Mouse (Mus musculus) kidney, postnatal 0 days (tissue): ENCODE results near the gene Eci3. TPM values are rescaled to one million over a fixed set of nuclear protein-coding genes. Genes with fewer than 3 reads are reported as not detected.

Source experiments
- ATAC-seq: fragments of 200-750 bp; cut with Nextera tagmentation; replicated peaks from 2 replicates; pipeline ENCODE4 v1.8.0; 2017; ENCODE audit warnings: low read depth, moderate number of reproducible peaks, moderate TSS enrichment, moderate library complexity; ENCODE audit not compliant: low FRiP score
- DNase-seq: peaks from one replicate; pipeline ENCODE4 v3.0.0-alpha.2; 2016; ENCODE audit warnings: low spot score
- H3K27ac ChIP-seq: fragments of 300-500 bp; sonication (generic); 2 replicates; pipeline ENCODE4 v1.5.1; 2014; ENCODE audit warnings: mild to moderate bottlenecking
- H3K27me3 ChIP-seq: fragments of 300-500 bp; sonication (generic); 2 replicates; pipeline ENCODE4 v1.6.1; 2014; ENCODE audit warnings: low read length, mixed read lengths; ENCODE audit not compliant: insufficient read depth
- H3K36me3 ChIP-seq: fragments of 300-500 bp; sonication (generic); 2 replicates; pipeline ENCODE4 v1.6.1; 2014; ENCODE audit warnings: low read length, mixed read lengths; ENCODE audit not compliant: insufficient read depth
- H3K4me1 ChIP-seq: fragments of 300-500 bp; sonication (generic); replicated peaks from 2 replicates; pipeline ENCODE4 v1.6.1; 2014; ENCODE audit warnings: antibody characterized with exemption, low read length, mixed read lengths; ENCODE audit not compliant: insufficient read depth
- H3K4me2 ChIP-seq: fragments of 300-500 bp; sonication (generic); 2 replicates; pipeline ENCODE4 v1.6.1; 2014; ENCODE audit warnings: mild to moderate bottlenecking, low read length, moderate library complexity, mixed read lengths
- H3K4me3 ChIP-seq: fragments of 300-500 bp; sonication (generic); replicated peaks from 2 replicates; pipeline ENCODE4 v1.5.1; 2014; ENCODE audit warnings: low read depth, low read length
- H3K9ac ChIP-seq: fragments of 300-500 bp; sonication (generic); 2 replicates; pipeline ENCODE4 v1.6.1; 2014; ENCODE audit warnings: low read depth, low read length
- H3K9me3 ChIP-seq: fragments of 300-500 bp; sonication (generic); replicated peaks from 2 replicates; pipeline ENCODE4 v1.6.1; 2016; ENCODE audit warnings: low read length, inconsistent platforms, mixed read lengths
- CTCF ChIP-seq: IDR thresholded peaks from 2 replicates; pipeline ENCODE4 v1.5.1; 2016; ENCODE audit warnings: antibody characterized with exemption, low read depth, mild to moderate bottlenecking, moderate library complexity
- WGBS: fragments of 180-500 bp; shearing (Covaris S2); extraction: QIAGEN DNeasy Blood & Tissue Kit; methylation state at CpG from one replicate; pipeline ENCODE4 v1.1.7; 2014; 5-methylcytosine and 5-hydroxymethylcytosine counted together
- polyA plus RNA-seq: library from polyadenylated mRNA; unstranded; fragments of >200 nt; fragmentation: Nextera tagmentation; extraction: Ambion mirVana; gene quantifications from 2 replicates; pipeline ENCODE4 v1.2.1, GENCODE M21; 2015

Eci3 gene
- polyA plus RNA-seq, 1 experiment from 2014 or later = 13.0 TPM

- no peaks in the 10 kb centered on the region for H3K4me1 ChIP-seq
- no peak for ATAC-seq
- H3K9me3 ChIP-seq = no peaks in the 10 kb centered on the region
- no peak for DNase-seq
- no peaks in the 10 kb centered on the region for H3K27me3 ChIP-seq
- no peaks in the 10 kb centered on the region for H3K36me3 ChIP-seq
- H3K4me3 ChIP-seq = no peak overlapping the region
- TF ChIP-seq CTCF = no peak
- H3K27ac ChIP-seq = no peak overlapping the region
- no peak overlapping the region for H3K4me2 ChIP-seq
- no peak overlapping the region for H3K9ac ChIP-seq
These were observed 21.2 kb downstream of the Eci3 start for GRCm38 (mm10) chr13:34942370-34942769.

GRCm38 (mm10) chr13:34934931-34935644, 28.5 kb downstream of the Eci3 start:
- WGBS = 72% methylated on average over 10 of the region's 10 CpGs
- no peak for TF ChIP-seq CTCF
- ATAC-seq (no peak), DNase-seq (no peak)
- Histone ChIP-seq H3K27me3 (no peaks in the 10 kb centered on the region), H3K4me1 (no peaks in the 10 kb centered on the region), H3K9me3 (no peaks in the 10 kb centered on the region), H3K4me3 (no peak overlapping the region), H3K4me2 (no peak overlapping the region), H3K36me3 (no peaks in the 10 kb centered on the region), H3K9ac (no peak overlapping the region), H3K27ac (no peak overlapping the region)

GRCm38 (mm10) chr13:34924210-34924609, 39.4 kb downstream of the Eci3 start, which contains the start of the genes Fam217a and 4933417A18Rik:
Gene Fam217a (minus strand): TSS chr13:34924310.
Gene 4933417A18Rik (plus strand): TSS chr13:34924409.
- H3K9ac ChIP-seq = no peak within 1 kb of the TSS
- no peak for TF ChIP-seq CTCF
- H3K4me3 ChIP-seq = no peak within 1 kb of the TSS
- H3K9me3 ChIP-seq = no peaks in the 10 kb centered on the region
- H3K36me3 ChIP-seq = no peaks in the 10 kb centered on the region
- DNase-seq (no peak), ATAC-seq (no peak)
- 76% methylated on average over 4 of the region's 4 CpGs for WGBS
- no peaks in the 10 kb centered on the region for H3K27me3 ChIP-seq
- no peaks in the 10 kb centered on the region for H3K4me1 ChIP-seq
- H3K27ac ChIP-seq = no peak within 1 kb of the TSS
- no peak within 1 kb of the TSS for H3K4me2 ChIP-seq

- peak overlapping the region; percentile 56 for H3K27ac ChIP-seq
- ATAC-seq = peak; percentile 78
- no peaks in the 10 kb centered on the region for H3K27me3 ChIP-seq
- H3K9me3 ChIP-seq = no peaks in the 10 kb centered on the region
- peak overlapping the region; percentile 65 for H3K4me2 ChIP-seq
- peak; percentile 76 for DNase-seq
- H3K4me1 ChIP-seq = peaks cover 11% of the 10 kb centered on the region
- WGBS = 20% methylated on average over 37 of the region's 37 CpGs
- no peaks in the 10 kb centered on the region for H3K36me3 ChIP-seq
- TF ChIP-seq CTCF = no peak
- peak overlapping the region; percentile 47; the same call in 1 of the 2 replicates for H3K9ac ChIP-seq
- H3K4me3 ChIP-seq = peak overlapping the region; percentile 26; the same call in 1 of the 2 replicates
These were observed 47.0 kb downstream of the Eci3 start for GRCm38 (mm10) chr13:34916520-34917167.

- H3K9me3 ChIP-seq = no peaks in the 10 kb centered on the region
- H3K36me3 ChIP-seq = no peaks in the 10 kb centered on the region
- no peak overlapping the region for H3K27ac ChIP-seq
- no peak for ATAC-seq
- H3K4me2 ChIP-seq = no peak overlapping the region
- H3K4me3 ChIP-seq = no peak overlapping the region
- no peaks in the 10 kb centered on the region for H3K27me3 ChIP-seq
- no peak for DNase-seq
- peaks cover 11% of the 10 kb centered on the region for H3K4me1 ChIP-seq
- WGBS = 65% methylated on average over 9 of the region's 9 CpGs
- TF ChIP-seq CTCF = no peak
- H3K9ac ChIP-seq = no peak overlapping the region
These were observed 49.0 kb downstream of the Eci3 start for GRCm38 (mm10) chr13:34914614-34915013.

Other genes starting within 250 kb of the Eci3 start
- not detected in 2 replicates for gene Fam50b, start 229.0 kb downstream of the Eci3 start, polyA plus RNA-seq
- gene Prpf4b, start 88.5 kb downstream of the Eci3 start, polyA plus RNA-seq = 68.8 and 69.5 TPM in 2 replicates
- 6.6 and 7.0 TPM in 2 replicates for gene Fam217a, start 39.5 kb downstream of the Eci3 start, polyA plus RNA-seq
- not detected in 2 replicates for gene 4933417A18Rik, start 39.4 kb downstream of the Eci3 start, polyA plus RNA-seq
- gene Eci2, start 63.3 kb upstream of the Eci3 start, polyA plus RNA-seq = 180 and 185 TPM in 2 replicates